In genomic region chr6:97346527-97346926, GRCm38 (mm10) we compare ENCODE assay signal across 24 mouse cellular contexts.
A peak's percentile ranks its signal among the peaks of the same experiment; 100 is the strongest.
DNase-seq lines count a peak whose midpoint lies in the region; ATAC-seq and TF ChIP-seq lines count a peak whose summit lies in the region.
"Had no signal": no experiment of that assay in that cellular context is flagged by ENCODE, and none has a peak within 500 bp of the region (broad histone marks: within the 10 kb centered on the region; RNA-seq: fewer than 3 reads in every experiment).

No protein-coding gene starts in this region.

- peak overlapping the region; percentile 73 for H3K27ac ChIP-seq in liver, adult 2 months (replicated peaks; ENCODE audit: insufficient read depth, low read depth, low read length)
- H3K27ac ChIP-seq in intestine, embryonic 15.5 days: peak overlapping the region; percentile 72
- peak overlapping the region; percentile 88 for H3K27ac ChIP-seq in small intestine, adult 2 months (ENCODE audit: insufficient read depth, low read depth, low read length)
- H3K27ac ChIP-seq: embryonic facial prominence, embryonic 12.5 days; forebrain, embryonic 10.5 days; forebrain, embryonic 15.5 days; gastrocnemius, adult 2 months; heart, adult 2 months; hindbrain, embryonic 10.5 days; hindbrain, embryonic 15.5 days; liver, embryonic 12.5 days had no signal

- peak; percentile 60 for DNase-seq in liver, adult 2 months (ENCODE audit: extremely low read depth, low read depth, low spot score)
- DNase-seq in liver: no peak
- no peak for DNase-seq in gastrocnemius, postnatal 36 days
- DNase-seq: B cell, adult 2 months; cerebellum, adult 9-10 months; cerebellum, postnatal 36 days; gastrocnemius, adult 2 months; heart, adult 2 months; heart, postnatal 14 days; kidney, postnatal 10 days; lung, postnatal 14 days; midbrain, embryonic 14.5 days had no signal

- no peak overlapping the region for H3K9ac ChIP-seq in liver, adult 2 months (ENCODE audit: low read depth, low read length)
- H3K9ac ChIP-seq in intestine, embryonic 15.5 days: no peak overlapping the region
- H3K9ac ChIP-seq: embryonic facial prominence, embryonic 12.5 days; forebrain, embryonic 15.5 days; hindbrain, embryonic 15.5 days; liver, embryonic 12.5 days had no signal

- no peak overlapping the region for H3K4me2 ChIP-seq in intestine, embryonic 15.5 days (replicated peaks)
- H3K4me2 ChIP-seq: embryonic facial prominence, embryonic 12.5 days; forebrain, embryonic 15.5 days; hindbrain, embryonic 15.5 days; liver, embryonic 12.5 days had no signal

- peaks cover 2% of the 10 kb centered on the region; the same call in 1 of the 2 replicates for H3K36me3 ChIP-seq in liver, adult 2 months (ENCODE audit: control insufficient read depth, insufficient read depth, low read length)
- H3K36me3 ChIP-seq in intestine, embryonic 15.5 days: no peaks in the 10 kb centered on the region
- H3K36me3 ChIP-seq in small intestine, adult 2 months (ENCODE audit: control insufficient read depth, insufficient read depth, low read length): no peaks in the 10 kb centered on the region
- H3K36me3 ChIP-seq: embryonic facial prominence, embryonic 12.5 days; forebrain, embryonic 15.5 days; hindbrain, embryonic 15.5 days; liver, embryonic 12.5 days had no signal

- TF ChIP-seq CTCF in liver, adult 2 months (IDR thresholded peaks at IDR 0.05; ENCODE audit: low read depth, low read length): no peak
- no peak for TF ChIP-seq CTCF in small intestine, adult 2 months (IDR thresholded peaks at IDR 0.05; ENCODE audit: extremely low read depth, insufficient read length, insufficient replicate concordance, low read depth, low read length)

- no peak overlapping the region for H3K4me3 ChIP-seq in liver, adult 2 months (ENCODE audit: insufficient read depth, low read depth, low read length)
- H3K4me3 ChIP-seq in intestine, embryonic 15.5 days (replicated peaks): no peak overlapping the region
- H3K4me3 ChIP-seq in small intestine, adult 2 months (ENCODE audit: low read depth, low read length): no peak overlapping the region
- H3K4me3 ChIP-seq: embryonic facial prominence, embryonic 12.5 days; forebrain, embryonic 10.5 days; forebrain, embryonic 15.5 days; gastrocnemius, adult 2 months; heart, adult 2 months; hindbrain, embryonic 10.5 days; hindbrain, embryonic 15.5 days; liver, embryonic 12.5 days had no signal

- peaks cover 11% of the 10 kb centered on the region; the same call in 1 of the 2 replicates for H3K79me2 ChIP-seq in liver, adult 2 months (ENCODE audit: control insufficient read depth, insufficient read depth, low read length)

- 26% methylated on average over 10 of the region's 10 CpGs for WGBS in liver, adult 2 months
- WGBS in intestine, embryonic 15.5 days: 40% methylated on average over 10 of the region's 10 CpGs
- 21% methylated on average over 10 of the region's 10 CpGs for WGBS in small intestine, adult 2 months

- intact Hi-C loops in gastrocnemius, postnatal 36 days (cut with DNase I): no loop called here

- ATAC-seq in intestine, embryonic 15.5 days: peak; percentile 39
- no peak for ATAC-seq in erythroblast, adult 5-6 weeks (replicated peaks; ENCODE audit: low FRiP score, poor library complexity, severe bottlenecking)
- ATAC-seq: activated CD4-positive, CD25-positive, alpha-beta regulatory T cell, adult 4 months; forebrain, embryonic 15.5 days; inflammation-experienced regulatory T-cells, adult 6 months; liver, embryonic 12.5 days had no signal

- no peaks in the 10 kb centered on the region for H3K27me3 ChIP-seq in liver, adult 2 months (ENCODE audit: control insufficient read depth, insufficient read depth, low read length)
- H3K27me3 ChIP-seq in intestine, embryonic 15.5 days (replicated peaks): no peaks in the 10 kb centered on the region
- no peaks in the 10 kb centered on the region for H3K27me3 ChIP-seq in small intestine, adult 2 months (ENCODE audit: control insufficient read depth, insufficient read depth, low read length)
- H3K27me3 ChIP-seq: CH12.LX; embryonic facial prominence, embryonic 12.5 days; forebrain, embryonic 15.5 days; hindbrain, embryonic 15.5 days; liver, embryonic 12.5 days had no signal

- H3K4me1 ChIP-seq in liver, adult 2 months (ENCODE audit: control insufficient read depth, insufficient read depth, low read length): peaks cover 20% of the 10 kb centered on the region
- peaks cover 12% of the 10 kb centered on the region; the same call in 1 of the 2 replicates for H3K4me1 ChIP-seq in intestine, embryonic 15.5 days (replicated peaks)
- H3K4me1 ChIP-seq in small intestine, adult 2 months (ENCODE audit: control insufficient read depth, insufficient read depth, insufficient read length, low read length): peaks cover 24% of the 10 kb centered on the region; the same call in 1 of the 2 replicates
- H3K4me1 ChIP-seq: forebrain, embryonic 15.5 days; hindbrain, embryonic 15.5 days had no signal

- no peak for TF ChIP-seq POLR2A in liver, adult 2 months (IDR thresholded peaks at IDR 0.05; ENCODE audit: extremely low read depth, insufficient read depth, low read length)
- TF ChIP-seq POLR2A in small intestine, adult 2 months (IDR thresholded peaks at IDR 0.05; ENCODE audit: low read depth, low read length): no peak

- H3K9me3 ChIP-seq in intestine, embryonic 15.5 days: no peaks in the 10 kb centered on the region
- H3K9me3 ChIP-seq: embryonic facial prominence, embryonic 12.5 days; forebrain, embryonic 10.5 days; forebrain, embryonic 15.5 days; hindbrain, embryonic 10.5 days; hindbrain, embryonic 15.5 days; liver, embryonic 12.5 days had no signal
